Mouse (Mus musculus) embryonic facial prominence, embryonic 15.5 days (tissue): ENCODE measurements around the gene Srl. TPM values are rescaled to one million over a fixed set of nuclear protein-coding genes. Genes with fewer than 3 reads are reported as not detected.

Experiments
- ATAC-seq: fragments of 200-750 bp; cut with Nextera tagmentation; 2 replicates; pipeline ENCODE4 v1.8.0; 2017; ENCODE audit warnings: low read depth, moderate TSS enrichment; ENCODE audit not compliant: insufficient number of reproducible peaks, low FRiP score, low TSS enrichment
- H3K27ac ChIP-seq: fragments of 300-500 bp; sonication (generic); replicated peaks from 2 replicates; pipeline ENCODE4 v1.5.1; 2015; ENCODE audit warnings: mild to moderate bottlenecking, inconsistent platforms
- H3K27me3 ChIP-seq: fragments of 300-500 bp; sonication (generic); 2 replicates; pipeline ENCODE4 v1.6.1; 2015; ENCODE audit warnings: inconsistent platforms
- H3K36me3 ChIP-seq: fragments of 300-500 bp; sonication (generic); 2 replicates; pipeline ENCODE4 v1.6.1; 2015; ENCODE audit warnings: mild to moderate bottlenecking, inconsistent platforms
- H3K4me1 ChIP-seq: fragments of 300-500 bp; sonication (generic); 2 replicates; pipeline ENCODE4 v1.6.1; 2015; ENCODE audit warnings: inconsistent platforms
- H3K4me2 ChIP-seq: fragments of 300-500 bp; sonication (generic); replicated peaks from 2 replicates; pipeline ENCODE4 v1.6.1; 2015; ENCODE audit warnings: mild to moderate bottlenecking, inconsistent platforms
- H3K4me3 ChIP-seq: fragments of 300-500 bp; sonication (generic); replicated peaks from 2 replicates; pipeline ENCODE4 v1.5.1; 2015; ENCODE audit warnings: mild to moderate bottlenecking, inconsistent platforms
- H3K9ac ChIP-seq: fragments of 300-500 bp; sonication (generic); 2 replicates; pipeline ENCODE4 v1.6.1; 2015; ENCODE audit warnings: inconsistent platforms
- H3K9me3 ChIP-seq: fragments of 300-500 bp; sonication (generic); replicated peaks from 2 replicates; pipeline ENCODE4 v1.6.1; 2016; ENCODE audit warnings: inconsistent platforms
- WGBS: fragments of 180-500 bp; shearing (Covaris S2); methylation state at CpG from one replicate; pipeline ENCODE4 v1.1.7; 2015; 5-methylcytosine and 5-hydroxymethylcytosine counted together
- polyA plus RNA-seq: library from polyadenylated mRNA; unstranded; fragments of >200 nt; fragmentation: Nextera tagmentation; extraction: Ambion mirVana; gene quantifications from 2 replicates; pipeline ENCODE4 v1.2.1, GENCODE M21; 2015

Gene Srl
- polyA plus RNA-seq, 1 experiment from 2014 or later: 42.1 TPM

GRCm38 (mm10) chr16:4576038-4576437, 34.4 kb upstream of the Srl start:
- ATAC-seq: no peak
- no peaks in the 10 kb centered on the region for H3K27me3 ChIP-seq
- no peaks in the 10 kb centered on the region for H3K9me3 ChIP-seq
- H3K4me3 ChIP-seq: no peak overlapping the region
- no peak overlapping the region for H3K9ac ChIP-seq
- 18% methylated on average over 2 of the region's 2 CpGs for WGBS
- no peak overlapping the region for H3K27ac ChIP-seq
- H3K36me3 ChIP-seq: no peaks in the 10 kb centered on the region
- no peak overlapping the region for H3K4me2 ChIP-seq
- peaks cover 7% of the 10 kb centered on the region; the same call in 1 of the 2 replicates for H3K4me1 ChIP-seq

DNA sequence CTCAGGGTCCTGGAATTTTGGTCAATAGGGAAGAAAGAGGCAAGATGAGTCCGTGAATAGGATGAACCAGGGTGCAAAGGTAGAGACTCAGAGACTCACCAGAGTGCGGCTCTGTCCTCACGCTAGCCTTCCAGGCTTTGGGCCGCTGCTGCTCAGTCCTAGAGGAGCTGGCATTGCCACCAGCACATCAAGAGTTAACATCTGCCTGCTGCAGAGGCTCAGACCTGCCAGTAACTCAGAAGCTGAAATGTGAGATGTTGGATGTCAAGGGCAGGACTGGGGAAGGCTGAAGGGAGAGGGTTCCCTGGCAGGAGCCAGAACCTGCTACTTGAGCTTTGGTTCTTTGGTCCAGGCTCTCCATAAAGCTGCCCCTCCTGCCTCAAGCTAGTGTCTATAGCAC, 29.1 kb upstream of the Srl start:
- H3K27me3 ChIP-seq: no peaks in the 10 kb centered on the region
- WGBS: 39% methylated on average over 4 of the region's 4 CpGs
- no peak overlapping the region for H3K4me2 ChIP-seq
- ATAC-seq: peak; percentile 53; the same call in 1 of the 2 replicates
- peaks cover 8% of the 10 kb centered on the region; the same call in 1 of the 2 replicates for H3K4me1 ChIP-seq
- no peaks in the 10 kb centered on the region for H3K9me3 ChIP-seq
- H3K4me3 ChIP-seq: no peak overlapping the region
- no peak overlapping the region for H3K9ac ChIP-seq
- no peak overlapping the region for H3K27ac ChIP-seq
- no peaks in the 10 kb centered on the region for H3K36me3 ChIP-seq

GRCm38 (mm10) chr16:4567912-4568311, 26.3 kb upstream of the Srl start:
- no peaks in the 10 kb centered on the region for H3K9me3 ChIP-seq
- no peak overlapping the region for H3K4me2 ChIP-seq
- H3K4me1 ChIP-seq: peaks cover 8% of the 10 kb centered on the region; the same call in 1 of the 2 replicates
- WGBS: 15% methylated on average over 4 of the region's 4 CpGs
- H3K9ac ChIP-seq: no peak overlapping the region
- H3K27me3 ChIP-seq: no peaks in the 10 kb centered on the region
- ATAC-seq: 0 out of 2 replicates have a peak, but pooled peaks have one; percentile 53
- no peak overlapping the region for H3K27ac ChIP-seq
- H3K4me3 ChIP-seq: no peak overlapping the region
- no peaks in the 10 kb centered on the region for H3K36me3 ChIP-seq

GRCm38 (mm10) chr16:4560145-4560952, 18.7 kb upstream of the Srl start:
- H3K27ac ChIP-seq: peak overlapping the region; percentile 96
- ATAC-seq: peak; percentile 32
- peaks cover 25% of the 10 kb centered on the region for H3K4me1 ChIP-seq
- WGBS: under 1% methylated on average over 43 of the region's 43 CpGs
- peak overlapping the region; percentile 55 for H3K9ac ChIP-seq
- H3K9me3 ChIP-seq: no peaks in the 10 kb centered on the region
- H3K4me3 ChIP-seq: peak overlapping the region; percentile 60
- H3K4me2 ChIP-seq: peak overlapping the region; percentile 90
- no peaks in the 10 kb centered on the region for H3K27me3 ChIP-seq
- 0 out of 2 replicates have a peak, but pooled peaks cover 4% of the 10 kb centered on the region for H3K36me3 ChIP-seq

- Histone ChIP-seq H3K27ac (peak within 1 kb of the TSS; percentile 96), H3K27me3 (no peaks in the 10 kb centered on the region), H3K4me1 (peaks cover 31% of the 10 kb centered on the region), H3K4me3 (peak within 1 kb of the TSS; percentile 60), H3K4me2 (peak within 1 kb of the TSS; percentile 90), H3K9me3 (no peaks in the 10 kb centered on the region), H3K9ac (peak within 1 kb of the TSS; percentile 55), H3K36me3 (0 out of 2 replicates have a peak, but pooled peaks cover 4% of the 10 kb centered on the region)
- WGBS: 0% methylated on average over 17 of the region's 17 CpGs
- ATAC-seq: peak; percentile 34; the same call in 1 of the 2 replicates
These were observed 18.1 kb upstream of the Srl start, which contains the start of gene Tfap4 for GRCm38 (mm10) chr16:4559715-4560144. Tfap4 (minus strand) TSS chr16:4559854.

DNA sequence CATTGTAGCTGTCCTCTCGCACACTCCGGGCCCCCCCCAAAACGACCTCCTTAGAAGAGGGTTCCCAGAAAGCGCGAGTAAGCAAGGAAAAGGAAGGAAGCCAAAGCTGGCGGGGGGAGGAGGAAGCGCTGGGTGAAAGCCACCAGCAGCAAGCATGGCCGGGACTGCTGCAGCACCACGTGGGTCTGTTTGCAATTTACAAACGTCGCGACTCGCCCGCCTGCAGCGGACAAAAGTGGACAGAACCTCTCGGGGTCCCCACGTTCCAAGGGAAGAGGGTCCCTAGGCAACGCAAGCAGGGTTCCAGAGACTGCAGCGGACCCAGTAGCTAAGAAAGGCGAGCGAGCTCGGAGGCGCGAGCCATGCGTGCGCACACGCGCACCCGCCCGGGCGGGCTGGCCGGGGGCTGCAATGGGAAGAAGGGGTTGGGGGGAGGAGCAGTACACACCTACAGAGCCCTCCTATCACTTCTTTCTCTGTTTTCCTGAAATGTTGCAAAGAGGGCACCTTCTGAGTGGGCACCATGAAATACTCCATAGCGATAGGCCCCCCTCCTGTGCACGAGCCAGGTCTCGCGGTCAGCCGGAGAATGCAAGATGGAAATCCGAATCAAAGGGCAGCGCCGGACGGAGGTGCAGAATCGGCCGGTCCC, 17.5 kb upstream of the Srl start:
- Histone ChIP-seq H3K27ac (peak overlapping the region; percentile 96), H3K9me3 (no peaks in the 10 kb centered on the region), H3K4me2 (peak overlapping the region; percentile 90), H3K27me3 (no peaks in the 10 kb centered on the region), H3K4me3 (peak overlapping the region; percentile 60), H3K4me1 (peaks cover 37% of the 10 kb centered on the region), H3K36me3 (0 out of 2 replicates have a peak, but pooled peaks cover 4% of the 10 kb centered on the region), H3K9ac (peak overlapping the region; percentile 55)
- peak; percentile 40 for ATAC-seq
- WGBS: under 1% methylated on average over 43 of the region's 43 CpGs

- Histone ChIP-seq H3K4me1 (peaks cover 43% of the 10 kb centered on the region), H3K36me3 (0 out of 2 replicates have a peak, but pooled peaks cover 4% of the 10 kb centered on the region), H3K27ac (peak overlapping the region; percentile 96), H3K9me3 (no peaks in the 10 kb centered on the region), H3K27me3 (no peaks in the 10 kb centered on the region), H3K4me2 (peak overlapping the region; percentile 90), H3K4me3 (peak overlapping the region; percentile 60), H3K9ac (peak overlapping the region; percentile 55)
- WGBS: under 1% methylated on average over 38 of the region's 38 CpGs
- peak; percentile 92 for ATAC-seq
These were observed 16.9 kb upstream of the Srl start for GRCm38 (mm10) chr16:4558384-4558979.

DNA sequence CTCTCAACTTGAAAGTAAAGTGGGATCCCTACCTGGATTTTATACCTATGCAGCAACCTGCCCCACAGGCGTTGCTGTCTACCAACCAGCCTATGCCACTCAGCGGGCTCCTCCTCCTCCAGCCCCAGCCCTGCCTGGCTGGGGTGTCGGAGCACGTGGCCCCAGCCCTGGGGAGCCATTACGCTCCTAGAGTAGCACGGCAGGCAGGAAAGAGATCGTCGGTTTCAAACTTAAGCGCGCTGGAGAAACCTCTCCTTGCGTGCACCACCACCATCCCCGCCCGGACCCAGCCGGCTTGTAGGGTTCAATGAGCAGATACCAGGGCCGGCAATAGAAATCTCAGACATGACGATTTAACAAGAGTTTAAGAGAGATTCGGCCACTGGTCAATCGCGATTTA, 16.3 kb upstream of the Srl start:
- Histone ChIP-seq H3K4me3 (peak overlapping the region; percentile 60), H3K27ac (peak overlapping the region; percentile 96), H3K9me3 (no peaks in the 10 kb centered on the region), H3K4me2 (peak overlapping the region; percentile 90), H3K36me3 (0 out of 2 replicates have a peak, but pooled peaks cover 4% of the 10 kb centered on the region), H3K4me1 (peaks cover 48% of the 10 kb centered on the region), H3K9ac (peak overlapping the region; percentile 55), H3K27me3 (no peaks in the 10 kb centered on the region)
- ATAC-seq: peak; percentile 43
- WGBS: under 1% methylated on average over 19 of the region's 19 CpGs

GRCm38 (mm10) chr16:4557085-4557484, 15.5 kb upstream of the Srl start:
- peak overlapping the region; percentile 96; the same call in 1 of the 2 replicates for H3K27ac ChIP-seq
- WGBS: 61% methylated on average over 1 of the region's 1 CpGs
- peak overlapping the region; percentile 90 for H3K4me2 ChIP-seq
- H3K4me1 ChIP-seq: peaks cover 57% of the 10 kb centered on the region
- H3K4me3 ChIP-seq: peak overlapping the region; percentile 60
- H3K9me3 ChIP-seq: no peaks in the 10 kb centered on the region
- H3K9ac ChIP-seq: no peak overlapping the region
- H3K36me3 ChIP-seq: 0 out of 2 replicates have a peak, but pooled peaks cover 4% of the 10 kb centered on the region
- ATAC-seq: no peak
- no peaks in the 10 kb centered on the region for H3K27me3 ChIP-seq

DNA sequence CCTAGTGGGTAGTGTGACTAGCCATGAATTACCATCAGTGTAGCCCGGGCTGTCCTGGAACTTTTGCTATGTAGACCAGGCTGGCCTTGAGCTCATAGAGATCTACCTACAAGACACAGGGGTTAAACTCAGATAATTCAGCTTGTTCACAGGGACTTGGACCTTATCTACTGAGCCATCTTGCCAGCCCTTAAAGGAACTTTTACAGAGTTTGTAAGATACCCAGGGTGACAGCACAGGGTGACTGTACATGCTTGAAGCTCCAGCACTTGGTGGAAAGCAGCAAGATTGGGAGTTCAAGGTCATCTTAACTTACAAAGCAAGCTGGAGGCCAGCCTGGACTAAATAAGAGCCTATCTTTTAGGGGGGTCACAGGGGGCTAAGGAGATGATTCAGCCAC, 13.9 kb upstream of the Srl start:
- WGBS: 96% methylated on average over 1 of the region's 1 CpGs
- ATAC-seq: no peak
- Histone ChIP-seq H3K9ac (no peak overlapping the region), H3K9me3 (no peaks in the 10 kb centered on the region), H3K4me1 (peaks cover 64% of the 10 kb centered on the region), H3K4me3 (no peak overlapping the region), H3K36me3 (peaks cover 7% of the 10 kb centered on the region; the same call in 1 of the 2 replicates), H3K27me3 (no peaks in the 10 kb centered on the region), H3K4me2 (no peak overlapping the region), H3K27ac (no peak overlapping the region)
